Mouse (Mus musculus) T-helper 2 cell (primary cell): ENCODE results near the gene Serpinb6a.
"Not testable (repeated sequence)": the region's sequence is repeated elsewhere in the genome, so short reads cannot be mapped to it uniquely, and the experiment has no call there.

Experiments
- in situ Hi-C: fragments of 300-600 bp; cut with MboI, MseI; formaldehyde crosslinking; loops from one replicate; pipeline ENCODE4 v1.15.1; 2025; ENCODE audit warnings: high pct_unique_total_duplicates

Serpinb6a gene

DNA sequence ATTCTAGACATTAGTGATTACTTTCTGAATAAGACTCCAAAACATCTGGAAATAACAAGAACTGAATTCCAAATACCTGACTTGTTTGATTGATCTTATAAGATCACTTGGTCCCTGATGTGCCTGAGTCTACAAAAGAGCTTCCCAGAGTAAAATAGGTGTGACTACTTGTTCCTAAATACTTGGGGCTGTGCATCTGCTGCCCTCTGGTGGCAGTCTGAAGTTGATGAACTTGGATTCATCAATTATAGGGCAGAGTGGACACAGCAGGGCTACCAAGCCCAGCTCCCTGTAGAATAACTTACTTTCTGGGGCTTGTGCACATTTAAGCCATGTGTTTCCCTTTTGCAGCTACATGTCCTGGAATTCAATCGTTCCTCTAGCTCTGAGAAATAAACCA lies 7.4 kb downstream of the Serpinb6a start:
- in situ Hi-C loops = loop anchor here (5.0 kb wide), 1 partner anchor 43 kb away; no protein-coding TSS in a partner anchor

DNA sequence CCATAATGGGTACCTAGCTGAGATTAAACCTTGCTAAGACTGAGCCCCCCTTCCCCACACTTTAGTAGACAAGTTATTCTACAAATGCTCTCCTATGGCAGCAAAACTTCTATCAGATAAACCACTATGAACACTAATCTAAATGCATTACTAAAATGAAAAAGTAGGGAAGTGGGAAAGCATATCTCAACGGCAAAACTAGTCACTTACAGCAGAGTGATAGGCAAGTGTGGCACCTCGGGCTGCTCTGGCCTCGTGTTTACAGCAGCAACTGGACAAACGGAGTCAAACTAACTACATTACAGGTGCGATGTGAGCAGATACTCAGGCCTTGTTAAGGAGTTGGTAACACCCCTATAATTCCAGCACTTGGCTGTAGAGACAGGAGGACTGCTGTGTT lies 13.0 kb downstream of the Serpinb6a start:
- in situ Hi-C loops = no loop called here

DNA sequence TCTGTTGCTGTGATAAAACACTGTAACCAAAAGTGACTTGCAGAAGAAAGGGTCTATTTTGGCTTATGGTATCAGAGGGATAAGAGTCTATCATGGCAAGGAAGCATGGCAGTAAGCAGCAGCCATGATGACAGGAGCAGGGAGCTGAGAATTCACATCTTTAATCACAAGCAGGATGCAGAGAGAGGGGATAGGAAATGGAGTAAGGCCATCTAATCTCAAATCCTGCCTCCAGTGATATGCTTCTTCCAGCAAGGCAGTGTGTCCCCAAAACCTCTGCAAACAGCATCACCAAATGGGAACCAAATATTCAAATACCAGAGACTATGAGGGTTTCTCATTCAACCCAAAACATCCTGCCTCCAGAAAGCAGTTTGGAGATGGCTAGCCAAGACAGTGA lies 36.0 kb downstream of the Serpinb6a start:
- in situ Hi-C loops = no loop called here

DNA sequence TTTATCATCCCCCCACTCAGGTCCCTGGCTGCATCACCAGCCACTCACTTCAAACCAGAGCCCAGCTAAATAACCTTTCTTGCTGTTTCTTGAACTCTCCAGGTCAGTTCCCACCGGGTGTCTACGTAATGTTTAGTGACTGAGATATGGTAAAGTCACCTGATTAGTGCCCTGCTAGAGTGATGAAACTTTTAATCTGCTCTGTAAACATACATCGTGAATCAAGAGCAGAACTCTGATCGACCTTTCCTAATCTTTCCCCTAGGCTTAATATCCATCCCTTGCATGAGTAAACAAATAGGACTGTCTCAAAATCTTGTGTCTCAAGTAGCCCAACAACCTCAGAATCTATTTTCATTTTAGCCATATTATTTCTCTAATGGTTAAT lies 36.6 kb downstream of the Serpinb6a start:
- in situ Hi-C loops = no loop called here

DNA sequence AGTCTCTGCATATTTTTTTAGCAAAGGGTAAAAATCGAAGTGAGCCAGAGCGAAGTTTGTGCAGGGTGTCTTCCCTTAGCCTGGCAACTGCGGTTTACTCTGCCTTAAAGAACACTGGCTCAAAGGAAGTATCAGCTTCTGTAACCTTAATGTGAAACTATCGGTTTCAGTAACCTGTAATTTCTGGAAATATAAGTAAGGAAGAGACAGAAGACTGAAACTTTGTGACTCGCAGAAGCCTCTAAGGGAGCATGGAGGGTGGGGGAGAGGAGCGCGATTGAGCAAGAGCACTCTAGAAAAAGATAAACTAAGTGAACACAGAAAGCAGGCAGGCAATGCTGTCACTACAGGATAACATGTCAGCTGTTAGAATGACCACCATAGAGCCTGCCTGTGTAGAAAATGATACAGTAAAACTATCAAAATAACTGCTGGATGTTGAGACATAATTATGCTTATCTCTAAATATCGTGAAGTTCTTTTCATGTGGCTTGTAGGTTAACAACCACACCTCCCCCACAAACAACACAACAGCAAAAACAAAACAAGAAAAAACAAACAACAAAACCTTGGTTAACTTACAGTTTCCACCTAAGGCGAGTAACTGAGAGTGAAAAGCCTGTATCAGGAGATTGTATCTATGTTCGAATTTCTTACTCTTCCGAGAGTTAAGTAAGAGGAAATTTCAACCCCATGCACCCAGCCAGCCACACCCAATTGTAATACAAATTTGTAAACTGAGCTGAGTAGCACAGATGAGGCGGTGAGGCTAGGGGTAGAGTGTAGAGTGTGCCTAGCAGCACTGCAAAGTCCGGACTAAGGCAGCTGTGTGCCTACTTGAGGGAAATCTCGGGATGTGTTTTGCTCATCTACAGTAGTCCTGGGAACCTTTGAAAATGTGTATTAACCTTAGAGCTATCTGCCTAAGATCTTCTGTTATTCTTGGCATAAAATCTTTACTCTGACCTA lies 37.3 kb downstream of the Serpinb6a start:
- in situ Hi-C loops = no loop called here

DNA sequence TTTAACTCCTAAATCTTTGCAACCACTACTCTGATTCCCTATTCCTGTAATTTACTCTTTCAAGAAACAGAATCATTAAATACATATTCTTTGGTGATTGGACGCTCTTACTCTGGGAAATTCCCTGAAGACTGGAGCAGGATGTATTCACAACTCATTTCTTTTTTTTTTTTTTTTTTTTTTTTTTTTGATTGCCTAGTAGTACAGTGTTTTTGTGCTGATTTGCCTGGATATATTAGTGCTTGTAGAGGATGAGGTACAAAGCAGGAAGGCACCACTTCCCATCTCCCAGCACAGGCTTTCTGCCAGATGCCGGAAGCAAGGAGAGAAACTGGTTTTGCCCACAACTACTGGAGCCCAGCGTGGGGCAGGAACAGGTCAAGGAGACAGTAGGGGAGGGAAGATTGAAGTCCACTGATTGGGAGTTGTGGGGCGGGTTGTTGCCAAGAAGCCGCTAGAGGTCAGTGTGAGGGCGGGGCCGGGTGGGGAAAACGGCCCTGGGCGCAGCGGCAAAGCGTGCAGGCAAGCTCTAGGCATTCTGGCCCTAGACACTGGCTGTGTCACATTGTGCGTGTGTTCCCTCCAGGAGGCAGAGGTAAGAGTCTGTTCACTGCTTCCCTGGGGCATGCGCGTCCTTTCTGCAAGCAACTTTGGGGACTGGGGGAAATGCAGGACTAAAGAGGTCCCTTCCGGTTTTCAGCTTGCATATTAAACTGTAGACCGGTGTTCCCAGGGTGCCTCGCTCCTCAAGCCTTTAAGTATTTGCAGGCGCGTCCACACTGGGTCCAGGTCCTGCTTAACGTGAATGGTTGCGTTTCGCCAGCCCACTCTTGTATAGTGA lies 38.2 kb downstream of the Serpinb6a start, which contains the start of gene Nqo2:
Gene Nqo2 (plus strand): TSS at position 482 of the 841 bp plus-strand sequence.
- in situ Hi-C loops = no loop called here

DNA sequence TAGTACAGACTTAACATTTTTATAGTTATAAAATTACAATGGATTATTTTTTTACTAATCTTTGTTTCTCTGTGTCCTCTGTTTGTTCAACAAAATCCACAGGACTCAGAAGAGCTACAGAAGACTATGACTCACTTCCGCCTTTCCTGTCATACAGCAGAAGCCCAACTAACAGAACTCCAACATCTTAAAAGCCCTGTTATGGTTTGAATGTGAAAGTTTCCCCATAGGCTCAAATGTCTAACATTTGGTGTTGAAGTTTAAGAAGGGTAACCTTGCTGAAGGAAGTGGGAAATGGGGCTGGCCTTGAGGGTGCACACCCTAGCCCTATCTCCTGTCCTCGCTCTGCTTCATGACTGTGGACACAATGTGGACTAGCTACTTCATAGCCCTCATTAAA lies 42.8 kb downstream of the Serpinb6a start:
- in situ Hi-C loops = loop anchor here (10.0 kb wide), 1 partner anchor 195 kb away; no protein-coding TSS in a partner anchor

DNA sequence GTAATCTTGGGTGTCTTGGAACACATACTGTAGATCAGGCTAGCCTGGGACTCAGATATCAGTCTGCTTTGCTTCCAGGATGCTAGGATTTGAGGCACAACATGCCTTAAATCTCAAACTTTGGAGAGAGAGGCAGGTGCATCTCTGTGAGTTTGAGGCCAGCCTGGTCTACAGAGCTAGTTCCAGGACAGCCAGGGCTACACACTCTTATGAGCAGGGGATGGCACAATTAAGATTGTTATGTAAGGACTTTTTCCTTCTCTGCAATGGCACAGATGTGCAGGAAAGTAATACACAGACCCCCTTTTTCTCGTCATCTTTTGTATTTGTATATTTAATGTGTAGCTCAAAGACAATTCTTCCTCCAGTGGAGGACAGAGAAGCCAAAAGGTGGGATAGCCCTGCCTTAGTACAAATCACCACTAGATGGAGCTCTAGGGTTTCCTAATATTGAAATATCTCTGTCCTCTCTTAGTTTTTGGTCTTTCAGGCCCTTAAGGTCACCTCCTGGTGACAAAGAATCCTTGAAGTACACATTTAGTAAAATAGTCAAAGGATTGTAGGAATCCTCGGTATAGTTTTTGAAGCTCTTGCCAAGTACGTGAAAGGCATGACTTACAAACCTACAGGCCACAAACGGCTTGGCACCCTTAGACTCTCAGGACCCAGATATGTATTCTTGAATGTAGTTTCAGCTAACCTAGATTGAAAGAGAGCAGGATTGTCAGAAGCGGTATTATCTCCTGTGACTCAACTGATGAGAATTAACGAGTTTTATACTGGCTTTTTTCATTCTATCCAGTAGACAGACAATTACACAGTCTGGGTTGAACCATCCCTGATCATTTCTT lies 45.8 kb downstream of the Serpinb6a start:
- in situ Hi-C loops = loop anchor here (10.0 kb wide), 1 partner anchor 198 kb away; no protein-coding TSS in a partner anchor

DNA sequence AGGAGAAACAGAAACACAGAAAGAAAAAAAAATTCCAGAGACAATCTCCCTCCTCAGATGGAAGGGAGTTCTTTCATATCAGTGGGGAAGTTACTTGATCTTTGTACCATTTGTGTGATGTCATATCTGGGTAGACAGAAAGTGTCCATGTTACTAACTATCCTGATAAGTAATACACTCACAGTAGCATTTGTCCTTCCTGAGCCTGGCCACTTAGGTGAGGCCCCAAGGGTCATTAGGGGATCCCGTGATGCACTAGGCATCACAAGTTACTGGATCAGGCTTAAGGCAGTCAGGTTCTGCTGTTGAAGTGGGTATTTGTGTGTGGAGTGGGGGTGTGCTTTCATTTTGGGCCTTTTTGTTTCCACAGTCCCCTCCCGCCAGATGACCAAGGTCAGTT lies 49.6 kb downstream of the Serpinb6a start:
- in situ Hi-C loops = loop anchor here (5.0 to 10.0 kb wide), 2 partner anchors 44 to 202 kb away; no protein-coding TSS in a partner anchor

DNA sequence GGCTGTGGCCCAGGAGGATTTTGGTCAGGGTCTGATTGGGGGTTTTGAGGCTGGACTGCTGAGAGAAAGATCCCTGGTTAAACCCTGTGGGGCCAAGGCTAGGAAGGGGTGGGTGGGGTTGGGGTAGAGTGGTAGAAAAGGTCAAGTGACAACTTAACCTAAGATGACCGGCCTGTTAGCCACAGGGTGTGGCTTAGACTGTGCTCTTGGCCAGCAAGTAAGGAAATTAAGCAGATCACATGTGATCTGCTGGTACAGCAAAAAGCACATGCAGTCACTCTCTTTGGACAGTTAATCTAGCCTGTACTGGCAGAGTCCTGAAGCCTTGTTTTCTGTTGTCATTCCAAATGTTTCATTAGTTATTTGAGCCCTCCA lies 50.5 kb downstream of the Serpinb6a start:
- in situ Hi-C loops = loop anchor here (5.0 to 10.0 kb wide), 2 partner anchors 45 to 203 kb away; no protein-coding TSS in a partner anchor

DNA sequence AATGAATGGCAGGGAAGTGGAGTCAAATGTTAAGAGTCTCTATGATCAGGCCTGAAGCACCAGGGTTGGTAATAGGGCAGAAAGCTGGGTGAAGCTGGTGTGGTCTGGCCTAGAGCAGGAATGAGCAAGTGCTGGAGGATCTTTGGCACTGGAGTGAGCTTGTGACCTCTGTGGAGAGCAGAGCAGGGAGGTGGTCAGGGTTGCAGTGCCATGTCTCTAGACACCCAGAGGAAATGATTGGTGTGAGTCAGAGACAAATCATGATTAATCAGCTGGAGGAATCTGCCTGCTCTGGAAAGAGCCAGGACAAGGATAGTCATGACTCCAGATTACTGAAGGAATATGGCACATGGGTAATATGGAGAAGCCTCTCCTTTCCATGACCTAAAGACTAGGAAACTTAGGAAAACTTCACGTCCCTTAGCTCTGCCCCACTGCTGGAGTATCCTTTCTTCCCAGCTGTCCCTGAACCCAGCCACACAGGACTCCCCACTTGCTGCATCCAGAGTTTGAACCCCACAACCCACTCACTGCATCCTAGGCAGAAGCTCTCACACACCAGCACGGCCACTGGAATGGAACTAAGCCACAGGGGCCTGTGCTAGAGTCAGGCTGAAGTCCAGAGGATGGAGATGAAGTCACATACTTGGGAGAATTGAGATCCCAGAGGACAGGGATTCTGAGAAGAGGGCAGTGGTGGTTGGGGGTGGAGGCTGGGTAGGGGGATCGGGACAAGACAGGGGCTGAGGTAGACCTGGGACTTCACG lies 51.1 kb downstream of the Serpinb6a start:
- in situ Hi-C loops = loop anchor here (5.0 to 10.0 kb wide), 2 partner anchors 46 to 203 kb away; no protein-coding TSS in a partner anchor

DNA sequence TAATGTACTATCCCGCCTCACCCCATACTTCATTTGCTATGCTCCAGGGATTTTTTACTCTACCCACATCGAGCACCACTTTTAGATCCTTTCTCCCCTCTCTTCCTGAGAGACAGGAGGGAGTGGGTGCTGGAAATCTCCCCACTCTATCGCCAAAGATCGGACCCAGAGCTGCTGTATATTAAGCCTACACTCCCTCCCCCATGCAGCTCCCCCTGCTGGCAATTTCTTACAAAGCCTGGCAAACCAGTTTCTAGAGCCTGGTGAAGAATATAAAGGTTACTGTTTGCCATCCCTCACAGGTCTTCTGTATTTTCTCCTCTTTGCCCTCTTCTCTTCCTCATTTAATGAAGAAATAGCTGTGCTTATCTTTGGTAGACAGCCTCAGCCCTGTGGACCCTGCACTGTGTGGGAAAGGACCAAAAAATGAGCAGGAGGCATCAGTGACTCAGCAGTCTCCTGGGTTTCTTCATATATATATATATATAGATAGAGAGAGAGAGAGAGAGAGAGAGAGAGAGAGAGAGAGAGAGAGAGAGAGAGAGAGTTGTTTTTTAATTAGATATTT lies 60.3 kb downstream of the Serpinb6a start:
- in situ Hi-C loops = no loop called here

DNA sequence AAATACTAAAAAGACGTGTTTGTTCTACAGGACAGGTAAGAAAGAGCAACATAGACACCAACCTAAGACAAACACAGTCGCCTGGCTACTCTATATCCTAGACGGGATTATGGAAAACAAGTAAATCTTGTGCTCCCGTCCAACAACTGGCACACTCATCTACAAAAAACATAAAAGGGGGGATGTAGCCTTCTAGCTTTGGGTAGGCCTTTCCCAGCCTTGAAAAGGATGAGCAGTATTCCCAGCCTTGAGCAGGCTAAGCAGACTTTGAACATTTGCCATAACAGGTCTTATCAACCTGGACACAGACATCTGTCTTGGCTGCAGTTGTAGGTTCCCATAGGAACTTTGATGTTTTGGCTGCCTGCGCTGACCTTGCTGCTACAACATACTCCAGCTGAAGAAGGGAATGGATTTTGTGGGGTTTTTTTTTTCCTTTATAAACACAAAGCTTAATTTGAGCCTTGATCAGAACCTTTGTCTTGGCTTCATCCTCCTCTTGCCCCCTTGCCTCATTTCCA lies 61.2 kb downstream of the Serpinb6a start:
- in situ Hi-C loops = no loop called here

DNA sequence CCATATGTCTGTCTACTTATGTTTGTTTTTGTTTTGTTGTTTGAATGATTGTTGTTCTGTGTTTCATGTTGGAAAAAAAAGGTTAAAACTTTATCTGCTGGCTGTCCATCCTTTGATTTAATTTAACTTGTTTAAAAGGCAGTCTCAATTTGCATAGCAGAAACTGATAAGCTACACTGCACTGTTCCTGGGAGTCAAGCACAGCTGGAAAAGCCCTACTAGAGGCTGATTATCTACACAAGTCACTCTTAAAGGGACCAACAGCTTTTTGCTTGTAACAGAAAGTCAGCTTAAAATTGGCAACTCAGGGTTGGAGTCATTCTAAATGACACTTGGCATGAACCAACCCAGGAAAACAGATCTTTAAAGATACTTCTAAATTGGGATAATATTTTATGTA lies 65.0 kb downstream of the Serpinb6a start:
- in situ Hi-C loops = not testable (repeated sequence)

DNA sequence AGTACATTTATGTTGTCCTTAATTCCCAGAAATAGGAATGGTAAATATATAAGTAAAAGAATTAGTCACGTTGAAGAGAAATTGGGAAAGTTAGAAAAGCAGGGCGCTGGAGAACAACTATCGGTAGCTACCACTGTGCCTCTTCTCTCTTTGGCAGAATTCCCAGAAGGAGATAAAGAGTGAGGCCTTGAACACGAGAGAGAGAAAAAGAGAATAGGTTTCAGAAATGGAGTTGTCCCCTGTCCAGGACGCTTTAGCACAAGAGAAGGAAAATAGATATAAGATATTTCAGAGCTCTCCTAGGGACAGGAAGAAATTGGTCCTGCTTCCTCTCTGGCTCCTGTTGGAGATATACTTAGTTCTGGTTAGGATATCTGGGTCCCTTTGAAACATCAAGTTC lies 65.4 kb downstream of the Serpinb6a start:
- in situ Hi-C loops = no loop called here

DNA sequence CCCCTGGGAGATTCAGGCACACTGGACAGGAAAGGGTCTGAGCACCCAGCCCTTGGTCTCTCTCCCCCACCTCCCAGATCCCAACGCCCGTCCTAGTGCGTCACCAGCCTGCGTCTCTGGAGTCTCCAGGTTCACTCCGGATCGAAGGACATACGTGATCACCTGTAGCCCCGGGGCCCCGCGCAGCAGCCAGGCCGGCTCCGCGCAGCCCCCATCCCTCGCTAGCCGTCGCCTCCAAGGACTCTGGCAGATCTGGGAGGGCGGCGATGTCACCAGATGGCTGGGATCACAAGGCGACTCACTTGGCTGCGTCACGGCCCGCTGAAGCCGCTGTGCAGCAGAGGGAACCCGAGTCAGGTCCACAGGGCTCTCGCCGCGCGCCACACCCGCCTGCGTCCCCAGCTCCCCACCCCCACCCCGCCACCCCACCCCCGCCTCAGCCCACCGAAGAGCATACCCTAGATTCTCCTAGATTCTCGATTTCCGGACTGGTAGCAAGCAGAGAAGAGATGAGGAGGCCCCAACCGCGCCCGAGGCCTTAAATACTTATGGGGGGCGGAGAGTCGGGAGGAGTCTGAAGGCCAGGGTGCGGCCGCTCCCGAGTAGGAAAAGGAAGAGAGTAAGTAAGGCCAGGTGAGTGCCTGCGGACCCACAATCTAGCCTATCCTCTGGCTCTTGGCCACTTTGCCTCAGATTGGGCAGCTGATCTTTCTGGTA lies 67.0 kb downstream of the Serpinb6a start:
- in situ Hi-C loops = no loop called here

DNA sequence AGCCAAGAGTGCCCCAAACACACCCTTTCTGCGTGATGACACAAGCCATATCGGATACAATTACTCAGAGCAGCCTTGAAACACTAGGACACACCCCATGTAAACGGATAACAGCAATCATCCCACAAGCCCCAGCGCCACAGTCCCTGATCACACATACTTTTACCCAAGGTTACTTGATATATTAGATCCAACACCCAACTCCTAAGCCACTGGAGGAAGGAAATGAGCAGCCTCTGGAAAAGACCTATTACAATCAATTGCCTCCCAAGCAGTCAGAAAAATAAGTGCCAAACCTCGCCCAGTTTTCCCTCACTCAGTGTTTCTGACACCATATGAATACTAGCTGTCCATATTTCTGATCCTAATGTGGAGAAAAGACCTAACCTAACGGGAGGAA lies 67.9 kb downstream of the Serpinb6a start:
- in situ Hi-C loops = no loop called here

DNA sequence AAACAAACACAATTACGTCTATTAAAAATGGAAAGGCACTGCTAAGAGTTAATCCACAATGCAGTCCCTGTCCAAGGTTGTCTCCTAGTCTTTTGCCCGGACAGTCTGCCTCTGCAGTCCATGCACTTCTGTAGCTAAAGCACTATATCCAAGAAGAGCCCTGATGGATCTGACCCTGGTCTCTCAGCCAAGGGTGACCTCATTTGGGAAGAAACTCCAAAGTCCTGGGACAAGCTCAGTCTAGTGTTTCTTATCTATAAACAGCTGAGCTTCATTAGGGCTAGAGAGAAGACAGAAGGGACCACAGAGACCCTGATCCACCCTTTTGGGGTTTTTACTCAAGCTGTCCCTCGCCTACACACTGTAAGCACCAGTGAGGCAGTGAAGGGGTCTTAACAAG lies 71.7 kb downstream of the Serpinb6a start:
- in situ Hi-C loops = no loop called here

DNA sequence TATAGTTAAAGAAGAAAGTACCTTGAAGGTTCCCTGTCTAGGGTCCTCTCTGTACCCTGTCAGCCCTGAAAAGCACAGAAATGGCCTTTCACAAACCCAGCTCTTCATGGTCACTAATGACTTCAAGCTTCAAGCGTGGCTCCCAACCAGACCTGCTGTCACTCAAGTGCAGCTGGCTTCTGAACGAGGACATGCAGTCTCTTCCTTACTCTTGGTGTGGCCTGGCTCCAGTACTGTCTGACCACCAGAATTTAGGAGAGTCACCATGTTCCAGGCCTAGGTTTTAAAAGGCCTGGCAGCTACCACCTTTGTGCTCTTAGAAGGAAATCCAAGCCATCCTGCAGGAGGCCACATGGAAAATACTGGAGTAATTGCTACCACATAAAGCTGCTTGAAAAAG lies 72.3 kb downstream of the Serpinb6a start:
- in situ Hi-C loops = no loop called here
